Mouse (Mus musculus): ENCODE data around the gene Zfp462. TPM values are rescaled to one million over a fixed set of nuclear protein-coding genes. Genes with fewer than 3 reads are reported as not detected.
"Not testable (repeated sequence)": the region's sequence is repeated elsewhere in the genome, so short reads cannot be mapped to it uniquely, and the experiment has no call there.

Gene Zfp462
- polyA plus RNA-seq, 1 experiment from 2014 or later = 9.0 TPM

DNA sequence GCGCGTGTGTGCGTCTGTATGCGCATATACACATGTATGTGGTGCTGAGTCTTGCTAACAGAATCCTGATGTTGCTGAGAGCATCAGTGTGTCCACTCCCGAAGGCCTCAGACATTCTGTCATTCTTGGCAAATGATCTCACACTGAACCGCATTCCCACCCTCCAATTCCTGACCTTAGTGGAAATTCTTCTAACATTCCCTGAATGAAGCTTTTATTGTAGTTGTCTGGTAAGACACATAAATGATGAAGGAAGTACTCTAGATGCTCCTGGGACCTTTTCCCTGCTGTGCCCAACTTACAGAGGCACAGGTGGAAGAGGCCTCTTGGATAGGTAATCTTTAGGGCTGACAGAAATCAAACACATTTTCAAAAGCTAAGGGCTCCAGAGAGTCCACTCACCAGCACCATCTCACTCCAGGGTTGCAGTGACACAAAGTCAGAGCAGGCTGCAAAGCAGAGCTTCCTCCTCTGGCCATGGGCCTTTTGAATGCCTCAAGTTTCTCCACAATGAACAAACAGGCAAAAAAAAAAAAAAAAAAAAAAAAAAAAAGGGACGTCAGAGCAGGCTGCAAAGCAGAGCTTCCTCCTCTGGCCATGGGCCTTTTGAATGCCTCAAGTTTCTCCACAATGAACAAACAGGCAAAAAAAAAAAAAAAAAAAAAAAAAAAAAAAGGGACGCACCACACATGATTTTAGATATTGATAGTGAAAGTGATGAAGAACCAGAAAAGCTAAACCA lies 17.4 kb upstream of the Zfp462 start:
- not testable (repeated sequence) for H3K4me2 ChIP-seq (ENCODE audit: low read length); H3K36me3 ChIP-seq (ENCODE audit: control insufficient read depth, insufficient read depth, low read length); H3K4me3 ChIP-seq (ENCODE audit: low read length); H3K9me3 ChIP-seq (ENCODE audit: control insufficient read depth, low read length); H3K27me3 ChIP-seq (replicated peaks; ENCODE audit: control insufficient read depth, insufficient read depth, low read length); H3K27ac ChIP-seq (ENCODE audit: low read depth, low read length); ATAC-seq; H3K4me1 ChIP-seq (ENCODE audit: control insufficient read depth, insufficient read depth, low read depth, low read length); H3K9ac ChIP-seq (ENCODE audit: low read depth, low read length)
- 82% methylated on average over 8 of the region's 8 CpGs for WGBS

DNA sequence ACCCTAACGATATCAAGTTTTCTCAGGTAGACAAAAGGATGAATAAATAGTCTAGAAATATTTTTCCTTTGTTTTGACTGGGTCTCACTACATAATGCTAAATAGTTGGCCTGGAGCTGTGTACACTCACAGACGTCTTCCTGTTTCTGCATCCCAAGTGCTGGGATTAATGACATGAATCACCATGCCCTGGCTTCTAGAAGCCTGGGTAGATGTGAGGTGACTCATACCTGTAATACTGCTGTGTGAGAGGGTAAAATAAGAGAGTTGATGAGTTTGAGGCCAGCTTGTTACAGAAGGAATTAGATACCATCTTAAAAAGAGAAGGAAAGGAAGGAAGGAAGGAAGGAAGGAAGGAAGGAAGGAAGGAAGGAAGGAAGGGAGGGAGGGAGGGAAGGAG lies 15.2 kb upstream of the Zfp462 start:
- no peak overlapping the region for H3K4me3 ChIP-seq (ENCODE audit: low read length)
- no peak overlapping the region for H3K9ac ChIP-seq (ENCODE audit: low read depth, low read length)
- no peak overlapping the region for H3K27ac ChIP-seq (ENCODE audit: low read depth, low read length)
- no peaks in the 10 kb centered on the region for H3K36me3 ChIP-seq (ENCODE audit: control insufficient read depth, insufficient read depth, low read length)
- H3K4me2 ChIP-seq (ENCODE audit: low read length) = no peak overlapping the region
- 85% methylated on average over 2 of the region's 2 CpGs for WGBS
- no peaks in the 10 kb centered on the region for H3K9me3 ChIP-seq (ENCODE audit: control insufficient read depth, low read length)
- no peaks in the 10 kb centered on the region for H3K27me3 ChIP-seq (replicated peaks; ENCODE audit: control insufficient read depth, insufficient read depth, low read length)
- H3K4me1 ChIP-seq (ENCODE audit: control insufficient read depth, insufficient read depth, low read depth, low read length) = no peaks in the 10 kb centered on the region
- ATAC-seq = no peak

DNA sequence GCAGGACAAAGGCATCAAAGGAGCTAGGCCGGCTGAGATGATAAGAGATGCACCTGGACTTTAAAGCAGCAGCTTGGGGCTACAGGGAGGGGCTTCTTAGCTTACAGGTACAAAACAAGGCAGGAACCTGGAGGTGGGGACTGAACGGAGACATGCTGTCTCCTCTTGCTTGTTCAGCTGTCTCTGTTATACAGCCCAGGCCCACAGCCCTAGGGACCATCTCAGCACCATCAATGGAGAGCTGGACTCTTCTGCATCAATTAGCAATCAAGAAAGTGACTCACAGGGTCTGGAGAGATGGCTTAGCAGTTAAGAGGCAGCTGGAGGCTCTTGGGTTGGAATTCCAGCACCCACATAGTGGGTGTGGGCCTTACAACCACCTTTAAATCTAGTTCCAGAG lies 12.2 kb upstream of the Zfp462 start:
- H3K9me3 ChIP-seq (ENCODE audit: control insufficient read depth, low read length) = no peaks in the 10 kb centered on the region
- no peaks in the 10 kb centered on the region for H3K4me1 ChIP-seq (ENCODE audit: control insufficient read depth, insufficient read depth, low read depth, low read length)
- no peak overlapping the region for H3K4me2 ChIP-seq (ENCODE audit: low read length)
- ATAC-seq = no peak
- H3K36me3 ChIP-seq (ENCODE audit: control insufficient read depth, insufficient read depth, low read length) = no peaks in the 10 kb centered on the region
- no peak overlapping the region for H3K4me3 ChIP-seq (ENCODE audit: low read length)
- H3K27me3 ChIP-seq (replicated peaks; ENCODE audit: control insufficient read depth, insufficient read depth, low read length) = no peaks in the 10 kb centered on the region
- H3K9ac ChIP-seq (ENCODE audit: low read depth, low read length) = no peak overlapping the region
- H3K27ac ChIP-seq (ENCODE audit: low read depth, low read length) = no peak overlapping the region
- WGBS = 48% methylated on average over 2 of the region's 2 CpGs

DNA sequence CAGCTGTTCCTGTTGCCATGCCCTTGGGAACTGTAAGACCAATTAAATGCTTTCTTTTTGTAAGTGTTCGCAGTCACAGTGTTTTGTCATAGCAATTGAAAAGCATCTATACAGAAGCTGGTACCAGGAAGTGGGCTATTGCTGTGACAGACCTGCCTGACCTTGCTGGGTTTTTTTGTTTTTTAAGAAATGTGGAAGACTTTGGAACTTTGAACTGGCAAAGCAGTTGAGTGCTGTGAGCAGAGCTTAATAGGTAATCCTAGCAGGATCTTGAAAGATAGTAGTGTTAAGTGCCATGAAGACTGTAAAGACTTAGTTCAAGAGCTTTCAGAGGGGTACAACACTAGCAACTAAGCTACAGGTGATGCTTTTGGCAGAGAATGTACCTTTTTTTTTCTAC lies 7.7 kb upstream of the Zfp462 start:
- H3K9me3 ChIP-seq (ENCODE audit: control insufficient read depth, low read length) = no peaks in the 10 kb centered on the region
- no peak overlapping the region for H3K27ac ChIP-seq (ENCODE audit: low read depth, low read length)
- ATAC-seq = no peak
- no peak overlapping the region for H3K9ac ChIP-seq (ENCODE audit: low read depth, low read length)
- no peak overlapping the region for H3K4me3 ChIP-seq (ENCODE audit: low read length)
- no peaks in the 10 kb centered on the region for H3K27me3 ChIP-seq (replicated peaks; ENCODE audit: control insufficient read depth, insufficient read depth, low read length)
- 80% methylated on average over 1 of the region's 1 CpGs for WGBS
- H3K4me2 ChIP-seq (ENCODE audit: low read length) = no peak overlapping the region
- H3K4me1 ChIP-seq (ENCODE audit: control insufficient read depth, insufficient read depth, low read depth, low read length) = no peaks in the 10 kb centered on the region
- H3K36me3 ChIP-seq (ENCODE audit: control insufficient read depth, insufficient read depth, low read length) = no peaks in the 10 kb centered on the region

DNA sequence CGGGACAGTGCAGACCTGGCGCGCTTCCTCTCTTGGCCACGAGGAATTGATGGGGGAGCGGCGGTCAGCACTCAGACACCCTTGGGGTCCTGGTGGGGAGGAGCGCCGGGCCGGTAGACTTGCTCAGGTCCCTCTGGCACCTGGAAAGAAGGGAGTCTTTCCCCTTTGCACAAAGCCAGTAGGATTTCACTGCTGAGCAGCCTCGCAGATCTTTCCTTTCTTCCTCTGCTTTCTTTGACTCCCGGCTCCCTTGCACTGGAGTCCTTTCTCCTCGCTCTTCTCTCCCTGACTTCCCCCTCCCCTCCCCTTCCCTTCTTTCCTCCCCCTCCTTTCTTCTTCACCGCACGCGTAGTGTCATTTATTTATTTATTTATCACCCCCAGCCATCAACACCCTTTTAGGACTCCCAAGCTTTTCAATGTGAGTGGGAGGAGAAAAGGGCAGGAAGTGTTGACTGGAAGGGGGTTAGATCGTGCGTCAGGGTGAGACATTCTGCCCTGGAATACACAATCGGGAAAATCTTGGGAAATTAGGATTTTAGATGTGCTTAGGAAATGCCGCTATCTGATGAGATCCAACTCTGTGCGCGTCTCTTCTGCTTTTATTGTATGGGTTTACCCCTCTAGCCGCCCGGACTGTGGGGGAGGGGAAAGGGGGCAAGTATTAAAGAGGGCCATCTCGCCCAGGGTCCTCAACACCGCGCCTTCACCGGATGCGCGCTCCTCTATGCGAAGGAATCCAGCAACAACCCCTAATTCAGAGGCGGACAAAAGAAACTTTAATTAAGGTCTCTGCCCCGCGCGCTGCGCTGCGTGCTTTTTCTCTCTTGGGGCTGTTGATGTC lies 976 bp downstream of the Zfp462 start:
- no peaks in the 10 kb centered on the region for H3K27me3 ChIP-seq (replicated peaks; ENCODE audit: control insufficient read depth, insufficient read depth, low read length)
- peak overlapping the region; percentile 99 for H3K27ac ChIP-seq (ENCODE audit: low read depth, low read length)
- peak overlapping the region; percentile 69 for H3K4me2 ChIP-seq (ENCODE audit: low read length)
- peak overlapping the region; percentile 92 for H3K9ac ChIP-seq (ENCODE audit: low read depth, low read length)
- no peaks in the 10 kb centered on the region for H3K36me3 ChIP-seq (ENCODE audit: control insufficient read depth, insufficient read depth, low read length)
- WGBS = under 1% methylated on average over 36 of the region's 36 CpGs
- H3K4me1 ChIP-seq (ENCODE audit: control insufficient read depth, insufficient read depth, low read depth, low read length) = peaks cover 2% of the 10 kb centered on the region
- 0 out of 2 replicates have a peak, but pooled peaks have one; percentile 7 for ATAC-seq
- no peaks in the 10 kb centered on the region for H3K9me3 ChIP-seq (ENCODE audit: control insufficient read depth, low read length)
- H3K4me3 ChIP-seq (ENCODE audit: low read length) = peak overlapping the region; percentile 79

DNA sequence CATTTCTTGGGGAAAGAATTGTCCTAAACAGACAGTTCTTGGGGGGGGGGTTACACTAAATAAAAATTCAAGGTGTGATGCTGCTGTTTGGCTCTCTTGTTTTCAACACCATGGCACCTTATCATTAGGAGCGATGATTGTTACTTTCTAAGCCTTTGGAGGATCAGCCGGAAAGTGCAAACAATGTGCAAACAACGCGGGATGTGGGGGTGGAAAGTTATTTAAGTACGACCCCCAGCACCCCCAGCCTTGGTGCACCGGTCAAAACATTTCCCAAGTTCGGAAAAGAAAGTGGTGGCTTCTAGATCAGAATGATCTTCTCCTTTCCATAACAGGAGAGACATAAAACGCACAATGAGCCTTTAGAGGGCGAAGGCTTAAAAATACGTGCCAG lies 1.8 kb downstream of the Zfp462 start:
- H3K4me3 ChIP-seq (ENCODE audit: low read length) = peak overlapping the region; percentile 79
- no peaks in the 10 kb centered on the region for H3K27me3 ChIP-seq (replicated peaks; ENCODE audit: control insufficient read depth, insufficient read depth, low read length)
- no peak for ATAC-seq
- peak overlapping the region; percentile 69 for H3K4me2 ChIP-seq (ENCODE audit: low read length)
- WGBS = under 1% methylated on average over 10 of the region's 10 CpGs
- H3K27ac ChIP-seq (ENCODE audit: low read depth, low read length) = peak overlapping the region; percentile 99
- H3K9ac ChIP-seq (ENCODE audit: low read depth, low read length) = peak overlapping the region; percentile 92
- H3K36me3 ChIP-seq (ENCODE audit: control insufficient read depth, insufficient read depth, low read length) = no peaks in the 10 kb centered on the region
- H3K4me1 ChIP-seq (ENCODE audit: control insufficient read depth, insufficient read depth, low read depth, low read length) = peaks cover 7% of the 10 kb centered on the region
- no peaks in the 10 kb centered on the region for H3K9me3 ChIP-seq (ENCODE audit: control insufficient read depth, low read length)

DNA sequence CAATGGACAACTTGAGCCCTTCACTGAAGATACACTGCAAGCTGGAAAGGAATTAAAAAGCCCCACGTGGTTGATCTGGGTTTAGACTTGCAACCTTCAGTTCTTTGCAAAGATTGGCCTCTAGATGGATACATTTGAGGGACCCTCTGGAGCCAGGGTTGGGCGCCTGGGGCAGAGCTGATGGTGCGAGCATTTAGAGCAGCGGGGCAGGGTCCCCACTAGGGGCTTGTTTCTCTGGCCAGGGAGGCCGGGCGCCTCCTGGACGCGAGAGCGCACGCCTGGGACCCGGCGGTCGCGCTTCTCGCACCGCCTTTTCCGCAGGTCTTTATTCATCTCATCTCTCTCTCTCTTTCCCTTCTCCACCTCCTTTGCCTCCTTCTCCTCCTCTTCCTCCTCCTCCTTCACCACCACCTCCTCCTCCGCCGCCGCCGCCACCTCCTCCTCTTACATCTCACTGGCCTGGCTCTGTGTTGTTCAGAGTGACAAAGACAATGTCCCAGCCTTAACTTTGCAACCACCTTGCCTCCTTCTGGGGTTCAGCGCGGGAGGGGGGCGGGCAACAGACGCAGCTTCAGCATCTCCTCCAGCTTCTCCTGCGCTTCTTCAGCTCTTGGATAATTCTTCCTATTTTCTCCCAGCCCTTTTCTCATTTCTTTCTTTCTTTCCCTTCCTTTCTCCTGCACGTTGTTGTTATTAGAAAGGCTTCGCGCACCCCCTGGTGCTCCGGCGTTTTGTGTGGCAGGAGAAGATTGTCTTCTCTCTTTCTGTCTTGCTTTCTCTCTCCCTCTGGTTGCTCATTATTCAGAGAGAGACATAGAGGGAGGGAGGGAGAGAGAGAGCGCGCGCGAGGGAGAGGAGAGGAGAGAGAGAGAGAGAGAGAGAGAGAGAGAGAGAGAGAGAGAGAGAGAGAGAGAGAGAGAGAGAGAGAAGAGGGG lies 2.5 kb downstream of the Zfp462 start:
- Histone ChIP-seq H3K4me2 (ENCODE audit: low read length) (peak overlapping the region; percentile 69), H3K4me3 (ENCODE audit: low read length) (peak overlapping the region; percentile 79), H3K9ac (ENCODE audit: low read depth, low read length) (peak overlapping the region; percentile 92), H3K9me3 (ENCODE audit: control insufficient read depth, low read length) (no peaks in the 10 kb centered on the region), H3K27ac (ENCODE audit: low read depth, low read length) (peak overlapping the region; percentile 99), H3K4me1 (ENCODE audit: control insufficient read depth, insufficient read depth, low read depth, low read length) (peaks cover 10% of the 10 kb centered on the region), H3K27me3 (replicated peaks; ENCODE audit: control insufficient read depth, insufficient read depth, low read length) (no peaks in the 10 kb centered on the region), H3K36me3 (ENCODE audit: control insufficient read depth, insufficient read depth, low read length) (no peaks in the 10 kb centered on the region)
- peak; percentile 48 for ATAC-seq
- under 1% methylated on average over 35 of the region's 35 CpGs for WGBS

DNA sequence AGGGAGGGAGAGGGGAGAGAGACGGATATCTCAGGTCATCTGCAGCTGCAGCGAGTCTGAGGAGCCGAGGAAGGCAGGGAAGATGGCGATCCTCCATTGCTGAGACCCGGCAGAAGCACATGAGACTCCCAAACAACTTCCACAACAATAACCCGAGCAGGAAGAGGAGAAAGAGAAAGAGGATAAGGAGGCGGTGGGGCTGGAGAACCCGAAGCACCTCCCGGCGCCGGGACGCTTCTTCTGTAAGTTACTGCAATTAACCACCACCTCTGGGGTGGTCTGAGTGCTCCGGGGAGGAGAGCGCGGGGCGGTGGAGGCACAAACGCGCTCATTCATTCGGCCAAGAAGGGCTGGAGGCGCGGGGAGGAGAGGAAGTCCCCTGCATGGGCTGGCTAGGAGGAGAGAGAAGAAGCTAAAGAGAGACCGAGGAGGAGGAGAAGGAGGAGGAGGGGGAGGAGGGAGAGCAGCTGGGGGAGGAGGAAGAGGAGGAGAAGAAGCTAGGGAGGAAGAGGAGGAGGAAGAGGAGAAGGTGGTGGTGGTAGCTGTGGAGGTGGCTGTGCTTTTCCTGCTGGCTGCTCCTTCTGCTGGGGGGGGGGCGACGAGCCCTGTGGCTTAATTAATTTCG lies 3.3 kb downstream of the Zfp462 start:
- no peaks in the 10 kb centered on the region for H3K36me3 ChIP-seq (ENCODE audit: control insufficient read depth, insufficient read depth, low read length)
- H3K27ac ChIP-seq (ENCODE audit: low read depth, low read length) = peak overlapping the region; percentile 99
- no peaks in the 10 kb centered on the region for H3K27me3 ChIP-seq (replicated peaks; ENCODE audit: control insufficient read depth, insufficient read depth, low read length)
- no peaks in the 10 kb centered on the region for H3K9me3 ChIP-seq (ENCODE audit: control insufficient read depth, low read length)
- peak overlapping the region; percentile 79 for H3K4me3 ChIP-seq (ENCODE audit: low read length)
- peak overlapping the region; percentile 69 for H3K4me2 ChIP-seq (ENCODE audit: low read length)
- H3K9ac ChIP-seq (ENCODE audit: low read depth, low read length) = peak overlapping the region; percentile 92
- peaks cover 18% of the 10 kb centered on the region for H3K4me1 ChIP-seq (ENCODE audit: control insufficient read depth, insufficient read depth, low read depth, low read length)
- under 1% methylated on average over 24 of the region's 25 CpGs for WGBS
- peak; percentile 49 for ATAC-seq
